Mouse (Mus musculus) lung, postnatal 4 days (tissue): ENCODE measurements at regions not wholly inside any gene's neighbourhood (a gene's known extent, or its start where the extent isn't known, plus 50 kb on each side); places are given as distances from the start of the nearest gene placed in this dataset.

ENCODE experiments used
- DNase-seq, 2 experiments: peaks; one replicate each; pipeline ENCODE4 v3.0.0; 2021

DNA sequence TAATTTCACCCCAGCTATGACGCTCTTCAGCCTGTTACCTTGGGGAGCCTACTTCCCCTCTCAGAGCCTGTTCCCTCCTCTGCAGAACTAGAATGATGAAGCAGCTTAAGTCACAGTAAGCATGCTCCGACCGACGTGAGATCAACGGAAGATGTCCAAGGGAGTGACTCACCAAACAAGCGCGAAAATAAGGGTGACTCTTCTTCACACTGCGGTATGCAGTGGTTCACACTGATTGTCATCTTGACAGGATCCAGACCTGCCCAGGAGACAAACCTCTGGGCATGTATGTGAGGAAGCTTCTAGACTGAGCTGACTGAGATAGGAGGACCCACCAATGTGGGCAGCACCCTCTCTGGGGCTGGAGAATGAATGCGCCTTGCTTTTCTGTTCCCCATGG lies 116.3 kb upstream of the Tpm1 start:
- DNase-seq: no peak

GRCm38 (mm10) chr9:67163746-67164145 lies 114.5 kb upstream of the Tpm1 start:
- no peak for DNase-seq

- DNase-seq: no peak
Measured at GRCm38 (mm10) chr9:67160785-67161455, 111.7 kb upstream of the Tpm1 start.

DNA sequence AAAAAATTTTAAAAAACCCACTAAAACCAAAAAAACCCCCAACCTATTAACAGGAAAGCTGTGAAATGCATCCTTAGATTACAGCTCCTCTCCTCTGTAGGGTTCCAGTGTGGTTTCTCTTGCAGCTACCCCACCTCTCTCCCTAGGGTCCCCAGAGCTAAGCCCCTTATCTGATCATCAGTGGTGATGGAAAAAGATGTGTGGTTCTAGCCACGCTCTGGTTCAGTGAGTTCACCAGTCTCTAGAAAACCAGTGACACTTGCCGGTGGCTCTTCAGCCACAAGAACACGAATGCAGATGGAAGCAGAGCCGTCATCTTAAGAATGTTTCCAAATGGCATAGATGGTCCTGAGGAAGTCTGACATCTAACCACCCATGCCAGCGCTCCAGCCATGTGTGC lies 111.1 kb upstream of the Tpm1 start:
- no peak for DNase-seq

- DNase-seq: peak; percentile 55 to 69
Measured at GRCm38 (mm10) chr9:67156590-67157259, 107.5 kb upstream of the Tpm1 start.

- no peak for DNase-seq
Measured at GRCm38 (mm10) chr9:67154062-67154461, 104.9 kb upstream of the Tpm1 start.

DNA sequence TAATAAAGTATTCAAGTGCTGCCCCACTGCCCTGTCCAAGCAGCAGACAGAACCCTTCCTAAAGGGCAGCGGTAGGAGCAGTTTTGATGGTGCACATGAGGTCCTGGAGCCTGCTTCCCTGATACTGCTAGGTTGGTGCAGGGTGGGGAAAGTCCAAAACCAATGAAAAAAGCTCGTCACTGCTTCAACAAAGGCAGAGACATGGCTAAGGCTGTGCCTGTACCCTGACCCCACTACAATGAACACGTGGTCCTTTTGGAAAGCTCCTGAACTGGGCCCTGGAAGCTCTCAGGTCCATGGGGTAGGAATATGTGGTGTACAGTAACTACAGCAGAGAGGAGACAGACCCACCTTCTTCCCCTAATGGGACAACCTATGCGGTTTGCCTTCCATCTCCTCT lies 104.1 kb upstream of the Tpm1 start:
- DNase-seq: no peak

DNA sequence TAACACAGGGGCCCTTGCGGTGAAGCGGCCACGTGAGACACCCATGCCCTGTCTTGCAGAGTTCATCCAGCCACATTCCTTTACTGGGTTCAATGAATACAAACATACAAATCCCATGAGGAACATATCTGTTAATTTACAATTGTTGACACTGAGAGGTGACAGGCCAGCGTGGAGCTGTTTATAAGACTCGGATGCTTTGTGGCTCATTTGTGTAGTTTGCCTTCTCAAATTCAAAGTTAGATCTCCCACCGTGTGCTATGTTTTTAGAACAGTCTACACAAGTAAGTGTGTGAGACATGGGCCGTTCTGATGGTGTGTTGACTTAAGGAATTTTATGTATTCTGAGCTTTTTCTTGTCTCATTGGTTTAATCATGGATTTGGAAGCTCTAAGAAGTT lies 98.5 kb upstream of the Tpm1 start:
- no peak for DNase-seq

DNA sequence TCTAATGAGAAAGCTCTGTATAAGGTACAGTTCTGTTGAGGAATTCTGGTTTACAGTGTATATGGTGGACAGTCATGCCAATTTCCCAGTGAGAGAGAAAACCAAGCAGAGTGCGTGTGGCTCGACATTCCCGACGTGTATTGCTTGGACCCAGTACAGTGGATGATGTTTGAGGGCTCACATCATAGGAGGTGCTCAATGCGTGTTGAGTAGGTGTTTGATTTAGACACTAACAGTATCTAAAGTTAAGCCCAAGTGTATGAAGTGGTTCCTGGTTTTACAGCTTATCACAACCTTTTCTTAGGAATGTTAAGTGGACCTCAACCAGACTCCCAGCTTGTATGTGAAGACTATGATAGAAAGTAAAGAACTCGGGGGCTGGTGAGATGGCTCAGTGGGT lies 96.2 kb upstream of the Tpm1 start:
- DNase-seq: no peak

DNA sequence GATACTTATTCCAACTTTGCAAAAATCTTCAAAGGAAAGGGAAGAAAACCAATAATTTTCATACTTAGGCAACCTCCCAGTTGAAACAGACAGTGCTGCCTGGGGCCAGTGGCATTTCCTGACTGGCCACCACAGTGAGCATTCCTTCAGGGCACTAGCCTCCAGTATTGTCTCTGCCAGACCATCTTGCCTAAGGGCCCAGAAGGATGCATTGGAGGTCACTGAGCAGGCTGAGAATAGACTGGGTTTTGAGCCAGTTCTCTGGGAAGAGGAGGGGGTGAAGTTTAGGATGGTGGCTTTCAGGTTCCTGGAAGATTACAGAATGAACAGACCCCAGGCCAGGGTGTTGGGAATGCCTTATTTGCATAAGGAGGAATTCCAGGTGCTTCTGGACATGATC lies 95.3 kb upstream of the Tpm1 start:
- no peak for DNase-seq

DNA sequence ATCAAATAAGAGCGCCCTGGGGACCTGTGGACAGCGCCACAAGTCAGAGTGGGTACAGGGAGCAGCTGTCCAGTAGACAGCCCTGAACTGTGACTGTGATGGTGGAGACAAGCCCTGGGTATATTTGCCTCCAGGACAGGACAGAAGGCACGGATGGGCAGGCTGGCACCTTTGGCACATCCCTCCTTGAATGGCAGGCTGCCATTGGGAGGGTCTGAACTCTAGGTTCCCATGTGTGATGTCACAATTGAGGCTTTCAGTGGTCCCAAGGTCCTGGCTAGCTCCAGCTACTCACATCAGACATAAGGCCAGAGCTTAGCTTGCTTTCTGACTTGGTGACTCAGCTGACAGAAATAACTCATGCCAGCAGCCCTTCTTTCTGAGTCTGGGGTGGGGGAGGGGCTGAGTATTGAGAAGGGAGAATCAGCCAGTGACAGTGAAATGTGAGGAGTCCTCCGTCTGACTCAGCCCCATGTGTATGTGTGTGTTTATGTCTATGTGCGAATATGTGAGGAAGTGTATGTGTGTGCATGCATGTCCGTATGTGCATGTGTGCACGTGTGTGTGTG lies 91.2 kb upstream of the Tpm1 start:
- DNase-seq: peak in 1 of 2 experiments; percentile 22

GRCm38 (mm10) chr9:67137681-67138080 lies 88.5 kb upstream of the Tpm1 start:
- DNase-seq: no peak

DNA sequence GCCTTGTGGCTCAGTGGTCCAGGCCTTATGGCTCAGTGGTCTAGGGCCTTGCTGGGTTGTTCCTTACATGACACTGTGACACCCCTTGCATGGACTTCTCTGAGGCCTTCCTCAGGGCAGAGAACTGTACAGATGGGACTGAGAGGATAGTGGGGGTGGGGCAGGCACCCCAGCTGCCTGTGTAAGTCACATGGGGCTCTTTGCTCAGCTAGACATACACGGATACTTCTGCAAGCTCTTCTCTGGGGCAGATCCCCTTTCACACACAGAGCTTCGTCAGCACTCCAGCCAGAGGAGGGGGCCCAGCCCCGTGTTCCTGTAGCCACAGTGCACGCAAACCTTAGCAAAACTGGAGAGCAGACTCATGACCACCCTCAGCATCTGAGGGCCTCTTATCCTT lies 87.9 kb upstream of the Tpm1 start:
- DNase-seq: peak in 1 of 2 experiments; percentile 14

DNA sequence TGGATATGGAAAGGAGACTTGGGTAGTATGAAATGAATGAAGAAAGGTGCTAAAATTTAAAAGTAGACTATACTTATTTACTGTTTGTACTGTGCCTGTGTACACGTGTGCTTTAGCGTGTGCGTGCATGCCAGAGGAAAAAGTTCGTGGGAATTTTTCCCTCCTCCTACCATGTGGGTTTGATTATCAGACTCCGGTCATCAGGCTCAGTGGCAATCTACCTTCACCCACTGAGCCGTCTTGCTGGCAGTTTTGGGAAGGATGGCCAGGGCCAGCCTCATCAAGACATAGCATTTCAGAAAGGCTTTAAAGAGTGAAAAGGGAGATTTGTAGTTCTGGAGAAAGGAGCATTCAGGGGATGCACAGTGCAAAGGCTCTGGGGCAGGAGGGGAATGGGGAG lies 87.0 kb upstream of the Tpm1 start:
- no peak for DNase-seq

DNA sequence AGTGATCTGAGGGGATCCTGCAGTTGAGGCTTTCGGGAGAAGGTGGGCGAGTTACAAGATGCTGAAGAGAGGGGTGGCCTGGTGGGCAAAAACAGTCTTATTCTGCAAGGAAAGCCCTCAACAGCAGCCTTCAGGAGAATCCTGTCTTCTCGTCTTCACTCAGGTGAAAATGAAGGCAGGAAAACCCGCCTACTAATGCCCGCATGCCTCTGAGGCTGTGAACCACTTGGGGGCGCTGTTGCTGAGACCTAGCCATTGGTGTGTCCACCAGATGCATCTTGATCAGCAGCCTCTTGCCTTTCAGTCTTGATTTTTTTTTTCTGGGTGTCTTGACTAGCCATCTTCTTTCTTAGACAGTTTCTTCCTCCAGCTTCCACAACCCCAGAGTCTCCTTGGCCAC lies 85.2 kb upstream of the Tpm1 start:
- no peak for DNase-seq

GRCm38 (mm10) chr9:67132370-67132769 lies 83.2 kb upstream of the Tpm1 start:
- no peak for DNase-seq

GRCm38 (mm10) chr9:67130730-67131440 lies 81.7 kb upstream of the Tpm1 start:
- DNase-seq: no peak

DNA sequence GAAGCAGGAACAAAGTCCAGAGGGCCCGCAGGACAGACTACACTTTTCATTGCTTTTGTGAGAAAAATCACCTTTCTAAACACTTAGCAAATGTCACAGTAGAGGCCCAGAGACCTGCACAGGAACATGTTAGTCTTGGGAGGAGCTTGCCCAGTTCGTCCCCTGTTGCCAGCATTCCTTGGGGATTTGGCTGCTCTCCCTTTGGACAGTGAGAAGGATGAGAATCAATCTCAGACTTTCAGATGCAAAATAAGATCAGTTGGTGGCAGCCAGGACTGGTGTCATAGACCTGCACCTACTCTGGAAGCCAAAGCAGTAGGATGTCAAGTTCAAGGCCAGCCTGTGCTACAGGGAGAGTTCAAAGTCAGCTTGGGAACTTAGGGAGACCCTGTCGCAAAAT lies 80.7 kb upstream of the Tpm1 start:
- no peak for DNase-seq

DNA sequence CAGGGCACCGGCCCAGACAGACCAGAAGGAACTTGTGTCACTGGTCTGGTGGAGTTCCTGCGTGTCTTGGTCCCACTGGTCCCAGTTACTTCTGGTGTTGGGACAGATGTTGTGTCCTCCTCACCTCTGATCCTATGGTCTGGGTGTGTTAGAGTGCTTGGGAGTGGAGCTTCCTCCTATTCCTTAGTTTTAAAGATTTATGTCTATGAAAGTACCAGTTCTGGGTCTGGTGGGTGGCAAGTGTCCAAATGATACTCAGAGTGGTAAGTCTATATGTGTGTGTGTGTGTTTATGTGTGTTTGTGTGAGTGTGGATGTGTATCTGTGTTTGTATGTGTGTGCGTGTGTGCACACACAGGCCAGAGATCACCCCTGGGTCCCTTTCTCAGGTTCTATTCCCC lies 79.9 kb upstream of the Tpm1 start:
- no peak for DNase-seq

DNA sequence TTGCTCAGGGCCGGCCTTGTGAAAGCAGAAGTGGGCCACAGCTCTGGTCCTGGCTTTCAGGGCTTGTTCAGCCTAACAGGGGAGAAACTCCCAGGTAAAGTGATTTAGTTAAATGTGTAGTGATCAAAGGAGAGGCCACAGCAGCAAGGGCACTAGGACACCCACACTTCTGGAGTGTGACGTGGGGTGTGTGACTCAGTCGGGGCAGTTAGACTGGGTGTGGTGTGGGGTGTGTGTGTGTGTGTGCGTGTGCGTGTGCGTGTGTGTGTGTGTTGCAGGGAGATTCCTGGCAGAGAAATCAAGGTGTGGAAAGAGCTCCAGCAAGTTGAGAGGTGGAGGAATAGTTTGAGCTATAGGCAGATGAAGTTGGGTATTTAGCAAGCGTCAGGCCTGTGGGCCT lies 72.5 kb upstream of the Tpm1 start:
- DNase-seq: no peak

- DNase-seq: no peak
Measured at GRCm38 (mm10) chr9:67118880-67119644, 69.9 kb upstream of the Tpm1 start.

GRCm38 (mm10) chr9:67118429-67118828 lies 69.2 kb upstream of the Tpm1 start:
- no peak for DNase-seq

DNA sequence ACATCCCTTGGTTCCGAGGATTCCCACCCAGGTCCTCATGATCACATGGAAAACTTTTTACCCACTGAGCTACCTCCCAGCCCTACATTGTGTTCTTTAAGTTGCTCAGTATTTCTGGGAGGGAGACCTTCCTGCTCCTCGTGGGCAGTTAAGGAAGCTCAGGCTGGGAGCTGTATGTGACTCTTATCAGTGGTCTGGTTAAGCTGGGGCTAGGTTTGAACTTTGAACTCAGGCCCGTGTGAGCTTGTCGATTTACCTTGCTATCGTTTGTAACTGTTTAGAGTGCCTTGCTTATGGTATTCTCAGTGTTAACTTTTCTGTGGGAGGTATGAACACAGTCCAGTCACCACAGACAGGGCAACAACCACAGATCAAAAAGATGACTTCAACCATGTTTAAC lies 68.4 kb upstream of the Tpm1 start:
- DNase-seq: no peak
